Mouse (Mus musculus) mature B cell (primary cell): ENCODE measurements around the gene Mras.

Experiments used
- in situ Hi-C: fragments of 300-500 bp; cut with MboI; formaldehyde crosslinking; loops from 2 replicates; pipeline ENCODE4 v1.14.3; 2019

The Mras gene

DNA sequence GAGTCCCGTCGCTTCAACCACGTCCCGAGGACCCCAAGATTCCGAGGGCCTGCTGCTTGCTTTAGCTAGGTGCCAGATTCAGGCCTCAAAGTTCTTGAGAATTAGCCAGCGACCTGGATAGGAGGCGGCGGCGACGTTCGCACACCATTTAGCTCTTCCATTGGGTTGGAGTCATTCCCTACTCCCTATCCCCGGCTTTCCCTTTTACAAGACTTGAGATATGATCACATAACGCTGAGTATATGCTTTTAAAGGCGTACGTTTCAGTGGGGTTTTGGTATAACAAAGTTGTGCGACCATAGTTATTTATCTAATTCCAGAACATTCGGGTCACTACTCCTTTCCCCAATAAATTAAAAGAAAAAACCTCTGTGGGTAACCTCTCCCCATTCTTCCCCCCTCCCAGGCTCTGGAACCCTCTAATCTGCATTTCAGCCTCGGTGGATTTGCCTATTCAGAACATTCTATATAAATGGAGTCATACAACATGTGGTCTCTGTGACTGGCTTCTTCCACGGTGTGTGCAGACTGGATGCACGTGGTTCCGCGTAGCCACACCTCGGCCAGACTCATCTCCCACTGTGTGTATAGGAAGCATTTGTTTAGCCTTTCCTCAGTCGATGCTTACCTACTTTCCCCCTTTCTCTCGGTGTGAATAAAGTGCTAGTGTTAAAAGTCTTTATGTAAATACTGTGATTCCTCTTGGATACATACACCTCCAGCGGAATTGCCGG lies at the start of gene Mras:
TSS of gene Mras (minus strand) at position 351 of the 734 bp plus-strand sequence.
- in situ Hi-C loops = no loop called here

DNA sequence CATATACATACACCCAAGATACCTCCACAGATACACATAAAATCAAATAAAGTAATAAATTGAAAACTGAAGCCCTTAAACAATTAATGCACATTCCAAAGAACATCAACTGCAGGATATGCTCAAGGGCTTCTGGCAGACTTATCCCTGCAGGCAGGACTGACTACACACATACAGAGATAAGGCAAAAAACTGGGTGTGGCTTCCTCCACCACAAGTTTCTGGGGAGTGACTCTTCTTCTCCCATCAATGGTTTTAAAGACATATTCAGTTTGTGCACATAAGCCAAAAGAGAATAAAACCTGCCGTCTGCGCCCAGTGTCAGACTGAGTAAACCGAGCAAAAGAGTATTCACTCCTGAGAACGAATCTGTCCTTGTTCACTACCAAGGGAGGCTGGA lies 48.0 kb upstream of the Mras start:
- in situ Hi-C loops = no loop called here

DNA sequence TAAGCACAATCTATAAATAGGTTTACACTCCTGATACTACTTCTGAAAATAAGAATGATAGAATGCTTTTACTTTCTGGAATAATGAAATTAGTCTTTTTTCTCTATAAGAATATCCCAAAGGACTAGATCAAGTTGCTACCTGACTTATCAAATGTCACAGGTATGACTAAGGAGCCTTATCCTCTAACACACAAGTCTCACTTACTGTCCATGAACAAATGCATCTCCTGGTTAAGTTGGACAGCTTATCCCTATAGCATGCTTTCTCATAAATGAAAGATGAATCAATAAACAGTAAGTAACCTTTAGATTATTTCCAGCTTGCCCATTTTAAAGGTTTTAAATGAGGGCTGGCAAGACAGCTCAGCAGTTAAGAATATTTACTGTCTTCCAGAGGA lies 47.5 kb upstream of the Mras start:
- in situ Hi-C loops = no loop called here

DNA sequence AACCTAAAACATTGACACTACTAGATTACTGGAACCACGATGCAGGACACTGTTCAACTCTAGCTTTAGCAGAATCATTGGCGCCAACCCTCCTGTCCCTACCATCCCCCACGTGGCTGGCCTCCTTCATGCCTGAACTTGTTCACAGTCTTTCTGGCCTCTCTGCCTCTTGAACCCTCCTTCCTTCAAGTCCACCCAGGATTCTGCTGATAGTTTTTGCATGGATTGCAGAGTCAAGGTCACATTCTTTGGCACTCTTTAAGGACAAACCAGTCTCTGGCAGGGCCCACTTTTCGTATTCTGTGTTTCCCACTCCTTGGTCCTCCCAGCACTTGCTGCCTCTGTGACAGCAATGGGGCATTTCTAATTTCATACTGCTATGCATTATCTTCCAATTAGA lies 46.0 kb upstream of the Mras start:
- in situ Hi-C loops = no loop called here

DNA sequence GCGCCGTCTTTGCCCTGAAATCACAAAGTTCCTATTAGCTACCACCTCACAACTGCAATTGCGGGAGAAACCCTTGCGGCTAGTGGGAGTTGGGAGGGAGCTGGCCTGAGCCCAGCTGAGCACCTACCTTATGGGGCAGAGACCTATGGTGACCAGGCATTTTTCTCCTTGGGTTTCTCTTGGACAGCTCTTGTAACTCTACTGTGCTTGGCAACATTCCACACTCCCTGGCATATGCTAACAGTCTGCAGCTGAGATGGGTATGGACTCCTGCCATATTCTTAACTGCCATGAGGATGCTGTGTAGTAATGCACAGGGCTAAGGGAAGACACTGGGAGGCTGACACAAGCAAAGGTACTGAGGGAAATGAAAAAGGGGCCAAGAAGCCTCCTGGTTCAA lies 43.6 kb upstream of the Mras start:
- in situ Hi-C loops = no loop called here

DNA sequence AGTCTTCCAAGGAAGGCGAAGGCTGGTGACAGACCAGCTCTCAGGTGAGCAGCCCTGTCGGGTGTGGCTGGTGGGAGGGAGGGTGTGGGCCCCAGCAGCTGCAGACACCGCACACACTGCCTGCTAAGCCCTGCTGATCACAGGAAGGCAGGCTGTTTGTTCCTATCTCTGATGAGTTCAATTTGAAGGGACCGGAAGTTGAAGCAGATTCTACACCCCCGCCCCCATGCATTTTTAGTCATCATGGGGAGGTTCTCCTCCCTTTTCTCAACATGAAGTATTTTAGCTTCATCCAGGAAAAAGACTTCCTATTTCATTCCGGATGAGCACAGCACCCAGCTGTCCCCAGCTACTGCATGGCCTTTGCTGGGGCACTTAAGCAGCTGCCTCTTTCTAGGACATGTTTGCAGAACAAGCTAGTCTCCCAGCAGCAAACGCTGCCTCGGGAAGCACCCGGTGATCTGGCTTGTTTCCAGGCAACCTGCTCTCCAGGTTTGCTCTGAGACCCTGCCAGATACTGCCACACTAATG lies 42.1 kb upstream of the Mras start:
- in situ Hi-C loops = no loop called here

DNA sequence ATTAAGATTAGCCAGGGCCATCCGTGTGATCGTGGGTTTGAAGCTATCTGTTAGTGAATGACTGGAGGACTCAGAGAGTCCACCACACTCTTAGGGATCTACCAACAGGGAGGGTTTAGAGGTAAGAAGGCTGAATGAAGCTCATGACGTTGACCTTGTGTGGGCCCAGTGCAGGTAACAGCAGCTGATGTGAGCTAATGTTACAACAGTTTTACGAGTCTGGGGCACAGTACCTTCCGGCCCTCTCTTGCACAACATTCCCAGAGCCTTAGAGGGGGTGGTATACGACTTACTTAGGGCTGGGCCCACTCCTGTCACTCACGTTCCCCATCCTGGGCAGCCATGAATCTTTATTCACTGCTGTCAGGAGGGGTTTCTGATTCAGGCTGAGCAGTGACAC lies 34.2 kb upstream of the Mras start:
- in situ Hi-C loops = no loop called here

DNA sequence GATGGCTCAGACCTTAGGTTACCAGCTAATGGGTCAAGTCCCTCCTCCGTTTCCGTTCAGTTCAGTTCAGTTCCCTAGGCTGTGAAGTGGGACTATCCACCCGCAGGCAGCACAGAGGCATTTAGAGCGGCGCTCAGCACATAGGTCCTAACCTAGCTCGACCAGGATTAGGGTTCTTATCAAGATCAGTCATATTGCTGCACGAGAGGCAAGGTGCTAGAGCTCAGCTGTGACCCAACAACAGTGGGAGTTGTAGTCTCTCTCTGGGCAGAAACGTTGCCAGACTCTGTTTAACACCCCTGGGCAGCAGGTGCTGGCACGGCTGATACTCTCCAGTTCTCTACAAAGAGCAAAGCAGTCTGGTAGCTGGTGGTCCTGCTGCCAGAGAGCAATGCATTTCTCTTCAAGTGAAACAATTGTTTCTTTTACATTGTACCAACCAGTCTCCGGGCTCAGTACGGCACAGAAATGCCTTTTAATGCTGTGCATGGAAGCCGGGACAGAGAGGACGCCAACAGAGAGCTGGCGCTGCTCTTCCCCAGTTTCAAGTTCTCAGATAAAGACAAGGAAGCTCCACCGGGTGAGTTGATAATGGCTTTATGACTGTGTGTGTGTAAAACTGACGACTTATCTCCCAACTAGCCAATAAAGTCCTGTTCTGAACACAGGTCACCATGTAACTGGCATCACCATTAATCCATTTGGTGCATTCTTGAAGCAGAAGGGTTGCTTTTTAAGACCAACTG lies 33.3 kb upstream of the Mras start:
- in situ Hi-C loops = no loop called here

DNA sequence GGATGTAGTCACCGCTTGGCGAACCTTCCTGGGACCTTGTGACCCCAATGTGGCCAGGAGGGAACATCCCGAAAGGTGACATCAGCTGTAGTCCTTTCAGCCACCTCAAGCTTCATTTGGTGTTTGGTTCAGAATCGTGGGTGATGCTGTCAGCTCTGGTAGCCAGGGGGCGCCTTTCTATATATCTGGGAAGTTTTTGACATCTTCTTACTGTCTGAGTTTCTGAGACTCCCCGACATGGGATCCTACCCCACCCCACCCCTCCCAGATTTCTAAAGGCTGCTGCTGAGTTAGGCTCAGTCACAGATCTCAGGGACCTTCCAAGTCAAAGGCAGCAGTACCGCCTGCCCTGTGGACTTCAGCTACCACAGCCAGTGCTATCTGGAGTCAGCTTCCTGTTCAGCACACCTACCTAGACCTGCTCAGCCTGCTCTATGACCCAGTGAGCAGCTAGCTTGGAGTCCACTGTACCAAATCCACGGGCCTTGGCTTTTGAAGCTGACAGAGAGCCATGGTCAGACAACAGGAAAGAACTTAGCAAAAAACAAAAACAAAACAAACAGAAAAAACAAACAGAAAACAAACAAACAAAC lies 32.6 kb upstream of the Mras start:
- in situ Hi-C loops = no loop called here

DNA sequence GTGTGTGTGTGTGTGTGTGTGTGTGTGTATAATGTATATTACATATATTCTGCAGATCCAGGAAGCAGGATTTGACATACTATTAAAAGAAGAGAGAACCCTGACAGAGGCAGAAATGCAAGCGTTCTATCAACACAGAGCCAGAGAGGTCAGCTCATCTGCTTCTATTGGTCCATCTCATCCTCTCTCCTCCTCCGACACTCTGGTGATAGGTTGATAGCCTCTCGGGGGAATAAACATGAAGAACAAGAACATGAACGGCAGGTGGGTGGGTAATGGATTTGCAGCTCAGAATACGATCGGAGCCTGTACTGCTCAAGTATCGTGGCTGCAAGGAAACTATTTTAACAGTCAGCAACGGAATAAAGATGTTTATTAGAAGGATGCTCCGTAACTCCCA lies 31.4 kb upstream of the Mras start:
- in situ Hi-C loops = no loop called here

DNA sequence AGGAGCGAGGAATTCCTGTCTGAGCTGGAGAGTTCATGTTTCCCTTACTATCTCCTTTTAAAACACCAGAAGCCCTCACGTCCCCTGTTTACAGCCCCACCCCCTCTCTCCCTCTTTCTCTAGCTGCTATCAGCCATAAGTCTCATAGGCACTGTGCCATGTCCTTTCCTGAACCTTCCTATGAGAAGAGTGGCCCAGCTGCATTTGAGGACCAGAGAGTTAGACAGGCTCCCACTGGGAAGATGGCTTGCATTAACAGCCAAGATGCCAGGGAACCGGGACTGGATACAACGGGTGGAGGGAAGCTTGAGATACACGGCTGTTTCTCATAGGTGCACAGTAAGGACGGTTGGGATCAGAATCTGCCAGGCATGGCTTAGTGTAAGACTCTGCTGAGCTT lies 27.7 kb upstream of the Mras start:
- in situ Hi-C loops = no loop called here

DNA sequence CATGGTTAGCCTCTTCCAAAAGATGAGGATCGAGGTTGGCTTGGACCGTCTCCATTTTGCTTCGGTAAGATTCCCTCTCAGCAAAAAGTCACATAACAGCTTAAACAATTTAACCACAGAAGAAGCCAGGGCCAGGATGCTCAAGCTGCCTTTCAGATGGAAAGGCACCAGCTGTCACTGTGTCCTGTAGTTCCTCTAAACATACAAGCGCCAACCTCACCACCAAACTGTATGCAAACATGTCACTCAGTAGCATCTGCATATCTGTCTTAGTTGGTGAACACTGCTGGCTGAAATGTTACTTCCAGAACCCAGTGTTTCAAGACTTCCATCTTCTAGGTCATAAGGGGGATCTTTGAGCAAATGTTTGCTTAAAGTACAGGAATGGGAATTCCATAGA lies 22.5 kb upstream of the Mras start:
- in situ Hi-C loops = no loop called here

DNA sequence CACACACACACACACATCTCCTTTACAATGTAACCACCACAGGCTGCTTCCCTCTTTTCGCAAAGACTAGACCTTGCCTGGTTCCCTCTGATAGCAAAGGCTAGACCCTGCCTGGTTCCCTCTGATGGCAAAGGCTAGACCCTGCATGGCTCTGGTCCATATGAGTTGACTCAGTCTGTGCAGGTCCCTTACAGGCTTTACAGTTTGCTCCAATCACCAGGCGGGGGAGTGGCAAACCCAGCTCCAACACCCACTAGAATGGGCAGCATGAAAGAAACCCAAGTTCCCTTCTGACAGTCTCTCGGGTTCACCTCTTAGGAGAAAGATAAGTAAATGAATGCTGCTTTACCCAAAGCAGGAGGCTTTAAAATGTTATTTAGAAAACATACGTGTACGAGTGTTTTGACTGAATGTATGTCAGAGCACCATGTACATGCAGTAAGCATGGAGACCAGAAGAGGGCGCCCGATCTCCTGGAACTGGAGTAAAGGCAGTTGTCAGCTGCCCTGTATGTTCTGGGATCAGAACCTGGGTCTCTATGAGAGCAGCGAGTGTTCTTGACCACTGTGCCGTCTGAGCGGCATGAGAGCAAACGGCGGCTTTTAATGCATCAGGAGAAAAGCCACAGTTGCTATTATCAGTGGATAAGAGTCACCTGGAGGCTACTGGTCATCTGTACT lies 21.5 kb upstream of the Mras start:
- in situ Hi-C loops = no loop called here

DNA sequence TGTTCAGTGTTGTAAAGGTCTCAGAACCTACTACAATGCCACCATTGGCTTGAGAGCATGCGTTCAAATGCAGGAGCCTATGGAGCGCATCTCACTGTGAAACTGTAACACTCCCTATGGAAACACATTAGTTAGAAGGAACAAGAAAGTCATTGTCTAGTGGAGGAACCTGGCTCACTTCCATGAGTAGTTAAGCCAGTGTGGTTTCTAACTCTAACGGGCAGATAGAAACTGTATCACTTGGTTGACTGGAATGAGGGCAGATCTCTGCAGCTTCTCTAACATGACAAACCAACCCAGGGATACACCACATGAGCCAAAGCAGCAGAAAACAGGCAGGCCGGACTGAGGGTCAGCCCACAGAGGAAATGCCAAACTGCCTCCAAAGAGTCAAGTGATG lies 17.0 kb upstream of the Mras start:
- in situ Hi-C loops = no loop called here

DNA sequence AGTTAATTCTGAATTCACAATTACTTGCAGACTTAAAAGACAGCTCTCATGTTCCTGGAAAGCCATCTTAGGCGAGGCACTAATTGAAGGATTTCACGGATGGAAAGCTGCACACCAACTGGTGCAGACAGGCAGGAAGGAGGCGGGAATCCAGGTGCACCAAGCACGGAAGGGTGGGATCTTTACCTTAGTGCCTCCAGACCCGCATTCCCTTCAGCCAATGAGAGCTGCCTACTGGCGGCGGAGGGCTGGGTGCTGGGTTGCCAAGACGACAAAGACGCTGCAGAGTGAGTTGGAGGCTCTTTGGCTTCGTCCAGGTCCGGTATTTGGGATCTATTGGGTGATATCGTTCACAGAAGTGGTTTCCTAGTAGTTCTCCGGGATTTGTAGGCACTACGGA lies 14.0 kb upstream of the Mras start, which contains the start of gene Nme9:
TSS of gene Nme9 (plus strand) at position 315 of the 400 bp plus-strand sequence.
- in situ Hi-C loops = no loop called here

DNA sequence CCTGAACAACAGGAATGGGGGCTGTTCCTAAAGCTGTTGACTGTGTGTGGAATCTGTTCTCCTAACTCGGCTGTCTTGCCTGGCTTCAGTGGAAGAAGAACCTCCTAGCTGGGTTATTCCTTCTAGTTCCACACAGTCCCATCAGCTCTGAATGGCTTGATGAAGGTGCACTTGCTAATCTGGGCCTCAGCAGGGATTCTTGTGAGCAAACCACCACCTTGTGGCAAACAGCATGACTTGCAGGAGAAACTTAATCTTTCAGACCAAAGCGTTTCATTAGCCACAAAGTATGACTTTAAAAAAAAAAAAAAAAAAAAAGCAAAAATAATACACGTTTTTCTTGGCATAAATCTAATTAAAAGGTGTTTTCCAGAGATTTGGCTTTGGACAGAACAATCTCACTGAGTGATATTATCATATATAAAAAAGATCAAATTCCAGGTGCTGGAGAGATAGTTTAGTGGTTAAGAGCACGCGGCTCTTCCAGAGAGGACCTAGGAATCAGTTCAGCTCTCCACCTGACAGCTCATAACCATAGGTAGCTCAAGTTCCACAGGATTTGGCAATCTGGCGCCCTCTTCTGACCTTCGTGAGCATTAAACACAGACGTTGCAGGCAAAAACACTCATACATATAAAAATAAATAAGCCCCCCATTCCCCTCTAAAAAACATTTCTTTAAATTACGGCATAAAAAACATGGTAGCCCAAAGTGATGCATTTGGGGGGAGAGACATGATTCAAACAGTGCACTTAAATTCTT lies 12.9 kb upstream of the Mras start:
- in situ Hi-C loops = no loop called here

DNA sequence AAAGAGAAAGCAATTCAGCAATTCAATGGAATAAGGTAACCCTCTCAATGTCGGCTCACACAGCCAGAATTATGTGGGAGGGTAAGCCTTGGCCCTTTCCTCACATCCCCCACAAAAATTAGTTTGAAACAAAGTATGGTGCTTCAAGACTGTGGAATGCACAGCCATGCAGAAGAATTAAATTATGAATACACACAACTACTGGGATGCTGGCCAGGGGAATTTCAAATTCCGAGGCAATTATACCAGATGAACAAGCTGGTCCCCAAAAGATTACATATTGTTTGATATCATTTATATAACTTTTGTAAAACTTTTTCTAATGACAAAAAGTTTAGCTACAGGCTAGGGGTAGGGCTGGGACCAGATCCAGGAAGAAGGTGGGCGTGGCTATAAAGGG lies 10.1 kb upstream of the Mras start:
- in situ Hi-C loops = no loop called here

DNA sequence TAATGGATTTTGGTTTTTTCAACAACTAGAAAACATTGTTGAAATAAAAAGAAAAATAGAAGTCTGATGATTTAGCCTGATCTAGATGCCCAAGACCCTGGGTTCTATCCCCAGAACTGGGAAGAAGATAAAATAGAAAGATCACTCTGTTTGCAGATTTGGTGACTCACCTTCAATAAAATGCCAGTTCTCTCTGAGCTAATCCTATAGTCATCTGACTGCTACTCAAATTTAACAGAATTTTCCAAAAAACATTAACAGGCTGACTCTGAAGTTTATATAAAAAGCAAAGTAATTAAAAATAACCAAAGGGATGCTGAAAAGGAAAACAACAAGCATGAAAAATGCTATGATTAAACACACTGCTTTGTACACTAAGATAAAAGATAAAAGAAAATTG lies 9.1 kb upstream of the Mras start:
- in situ Hi-C loops = no loop called here

DNA sequence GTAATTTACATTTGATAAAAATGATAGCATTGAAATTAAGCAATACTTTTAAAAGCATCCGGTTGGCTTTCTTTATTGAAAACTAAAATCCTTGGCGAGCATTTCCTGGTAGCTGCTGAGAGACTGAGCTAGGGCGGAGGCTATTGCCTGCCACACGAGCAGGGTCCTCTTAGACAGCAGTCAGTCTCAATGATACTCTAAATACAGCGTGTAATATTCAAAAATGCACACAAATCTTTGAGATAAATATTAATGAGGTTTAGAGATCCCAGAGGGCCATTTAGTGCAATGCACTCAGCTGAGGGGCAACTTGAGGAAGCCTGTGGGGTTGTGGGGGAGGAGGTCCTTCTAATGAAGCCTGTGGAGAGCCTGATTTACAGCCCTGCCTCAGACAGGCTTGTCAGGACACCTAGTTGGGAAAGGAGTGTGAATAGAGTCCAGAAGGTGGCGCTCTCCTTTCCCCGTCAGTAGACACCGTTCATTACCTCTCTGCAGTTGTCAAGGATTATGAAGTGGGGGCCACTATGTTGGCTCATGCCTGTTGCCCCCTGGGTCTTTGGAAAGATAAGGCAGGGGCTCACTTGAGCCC lies 7.5 kb upstream of the Mras start:
- in situ Hi-C loops = no loop called here

DNA sequence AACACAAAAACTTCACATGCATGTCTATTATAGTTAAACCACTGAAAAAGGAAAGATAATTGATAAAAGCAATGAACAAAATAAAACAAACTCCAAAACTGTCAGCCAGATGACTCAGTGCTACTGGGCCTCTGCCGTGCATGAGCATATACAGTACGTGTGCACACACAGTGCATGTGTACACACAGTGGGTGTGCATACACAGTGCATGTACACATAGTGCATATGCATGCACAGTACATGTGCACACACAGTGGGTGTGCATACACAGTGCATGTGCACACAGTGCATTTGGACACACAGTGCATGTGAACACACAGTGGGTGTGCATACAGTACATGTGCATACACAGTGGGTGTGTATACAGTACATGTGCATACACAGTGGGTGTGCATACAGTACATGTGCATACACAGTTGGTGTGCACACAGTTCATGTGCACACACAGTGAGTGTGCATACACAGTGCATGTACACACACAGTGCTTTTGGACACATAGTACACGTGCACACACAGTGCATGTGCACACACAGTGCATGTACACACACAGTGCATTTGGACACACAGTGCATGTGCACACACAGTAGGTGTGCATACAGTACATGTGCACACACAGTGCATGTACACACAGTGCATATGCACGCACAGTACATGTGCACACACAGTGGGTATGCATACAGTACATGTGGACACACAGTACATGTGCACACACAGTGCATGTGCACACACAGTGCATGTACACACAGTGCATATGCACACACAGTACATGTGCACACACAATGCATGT lies 4.7 kb upstream of the Mras start:
- in situ Hi-C loops = no loop called here
